Mouse (Mus musculus) CH12.LX (cell line): ENCODE measurements at regions not wholly inside any gene's neighbourhood (a gene's known extent, or its start where the extent isn't known, plus 50 kb on each side); places are given as distances from the start of the nearest gene placed in this dataset.

Experiments used
- DNase-seq: peaks from one replicate; pipeline ENCODE4 v3.0.0-alpha.2; 2013; ENCODE audit errors: extremely low read depth
- H3K27ac ChIP-seq: 2 replicates; pipeline ENCODE4 v1.5.1; 2012; ENCODE audit warnings: low read depth, mild to moderate bottlenecking, control low read depth, moderate library complexity; ENCODE audit not compliant: insufficient read depth
- H3K27me3 ChIP-seq: replicated peaks from 2 replicates; pipeline ENCODE3; 2012; ENCODE audit warnings: inconsistent platforms
- H3K36me3 ChIP-seq, 2 experiments: replicated peaks in 1 of 2; 2 replicates each; pipeline versions ENCODE3 to v1.6.1; 2012; ENCODE audit warnings: inconsistent platforms in 1 of 2, low read length in 1 of 2, mild to moderate bottlenecking in 1 of 2, mixed read lengths in 1 of 2, moderate library complexity in 1 of 2; ENCODE audit not compliant: control insufficient read depth in 1 of 2, insufficient read depth in 1 of 2
- H3K4me1 ChIP-seq, 2 experiments: 2 replicates each; pipeline ENCODE4 v1.6.1; 2012; ENCODE audit warnings: inconsistent platforms in 1 of 2, moderate library complexity in 1 of 2; ENCODE audit not compliant: insufficient read depth in 2 of 2, control insufficient read depth in 1 of 2
- H3K4me2 ChIP-seq: 2 replicates; pipeline ENCODE4 v1.6.1; 2012; ENCODE audit warnings: low read depth, mild to moderate bottlenecking, control low read depth; ENCODE audit not compliant: poor library complexity, insufficient read depth, severe bottlenecking
- H3K4me3 ChIP-seq, 3 experiments: fragments of 150-350 bp in 1 of 3; sonication (generic) in 1 of 3; replicated peaks in 1 of 3; 2 replicates each; pipeline versions ENCODE3 to v1.5.1; 2011 to 2012; ENCODE audit warnings: low read depth in 2 of 3, low read length in 2 of 3, mild to moderate bottlenecking in 2 of 3, moderate library complexity in 2 of 3, control low read depth in 1 of 3, improper control_type of control experiment in 1 of 3, inconsistent platforms in 1 of 3, mixed read lengths in 1 of 3; ENCODE audit not compliant: poor library complexity in 1 of 3
- H3K79me2 ChIP-seq: replicated peaks from 2 replicates; pipeline ENCODE4 v1.6.1; 2012; ENCODE audit warnings: mild to moderate bottlenecking, moderate library complexity; ENCODE audit not compliant: control insufficient read depth, poor library complexity, insufficient read depth, severe bottlenecking; ENCODE audit errors: extremely low read depth
- H3K9ac ChIP-seq: 2 replicates; pipeline ENCODE4 v1.6.1; 2012; ENCODE audit warnings: low read depth, mild to moderate bottlenecking, control low read depth, moderate library complexity; ENCODE audit not compliant: insufficient read depth
- H3K9me3 ChIP-seq: replicated peaks from 2 replicates; pipeline ENCODE3; 2012; ENCODE audit warnings: low read length, inconsistent platforms, mixed read lengths
- BHLHE40 ChIP-seq: IDR thresholded peaks from 2 replicates; pipeline ENCODE4 v1.6.1; 2011; ENCODE audit warnings: mild to moderate bottlenecking, low read depth, low read length, improper control_type of control experiment
- IRF4 ChIP-seq: IDR thresholded peaks from 2 replicates; pipeline ENCODE4 v1.6.1; 2014; ENCODE audit warnings: low read depth, mild to moderate bottlenecking, inconsistent platforms, low read length, improper control_type of control experiment
- JUND ChIP-seq: conservative IDR thresholded peaks from 2 replicates; pipeline ENCODE4 v1.6.1; 2011; ENCODE audit warnings: low read depth, low read length, improper control_type of control experiment
- MAX ChIP-seq: IDR thresholded peaks from 2 replicates; pipeline ENCODE4 v1.6.1; 2011; ENCODE audit warnings: low read length, improper control_type of control experiment
- MXI1 ChIP-seq: IDR thresholded peaks from 2 replicates; pipeline ENCODE4 v1.6.1; 2011; ENCODE audit warnings: mild to moderate bottlenecking, low read depth, low read length, improper control_type of control experiment
- MYC ChIP-seq: IDR thresholded peaks from 2 replicates; pipeline ENCODE4 v1.6.1; 2011; ENCODE audit warnings: low read depth, mild to moderate bottlenecking, improper control_type of control experiment, low read length
- NRF1 ChIP-seq: IDR thresholded peaks from 2 replicates; pipeline ENCODE4 v1.6.1; 2014; ENCODE audit warnings: low read depth, mild to moderate bottlenecking, inconsistent platforms, low read length, improper control_type of control experiment, moderate library complexity
- POLR2A ChIP-seq: IDR thresholded peaks from 2 replicates; pipeline ENCODE4 v1.6.1; 2011; ENCODE audit warnings: low read depth, mild to moderate bottlenecking, improper control_type of control experiment, low read length
- RAD21 ChIP-seq: IDR thresholded peaks from 2 replicates; pipeline ENCODE4 v1.6.1; 2011; ENCODE audit warnings: low read depth, mild to moderate bottlenecking, low read length, improper control_type of control experiment, moderate library complexity
- RCOR1 ChIP-seq: conservative IDR thresholded peaks from 2 replicates; pipeline ENCODE4 v1.6.1; 2012; ENCODE audit warnings: low read depth, mild to moderate bottlenecking, inconsistent platforms, low read length, improper control_type of control experiment
- SMC3 ChIP-seq: IDR thresholded peaks from 2 replicates; pipeline ENCODE4 v1.6.1; 2011; ENCODE audit warnings: low read depth, low read length, improper control_type of control experiment
- TBP ChIP-seq: conservative IDR thresholded peaks from 2 replicates; pipeline ENCODE4 v1.6.1; 2011; ENCODE audit warnings: low read depth, low read length, improper control_type of control experiment
- UBTF ChIP-seq: IDR thresholded peaks from 2 replicates; pipeline ENCODE4 v1.6.1; 2012; ENCODE audit warnings: low read depth, mild to moderate bottlenecking, inconsistent platforms, low read length, improper control_type of control experiment, moderate library complexity
- ZC3H11A ChIP-seq: IDR thresholded peaks from 2 replicates; pipeline ENCODE4 v1.6.1; 2012; ENCODE audit warnings: low read depth, mild to moderate bottlenecking, inconsistent platforms, low read length, improper control_type of control experiment
- ZMIZ1 ChIP-seq: IDR thresholded peaks from 2 replicates; pipeline ENCODE4 v1.6.1; 2012; ENCODE audit warnings: low read depth, mild to moderate bottlenecking, inconsistent platforms, low read length, improper control_type of control experiment
- ZNF384 ChIP-seq: IDR thresholded peaks from 2 replicates; pipeline ENCODE4 v1.6.1; 2012; ENCODE audit warnings: low read depth, low read length, improper control_type of control experiment, inconsistent platforms
- dilution Hi-C: fragments of 300-500 bp; cut with MboI; formaldehyde crosslinking; loops from 2 replicates; pipeline ENCODE4 v1.14.3; 2020; ENCODE audit warnings: low sequenced_read_pairs; ENCODE audit not compliant: extremely low pct_unique_long_range_greater_than_20kb, extremely low pct_ligation_motif_present
- in situ Hi-C: fragments of 300-500 bp; cut with MboI; formaldehyde crosslinking; loops from 3 replicates; pipeline ENCODE4 v1.14.3; 2019; ENCODE audit warnings: low sequenced_read_pairs, low pct_ligation_motif_present, low pct_unique_long_range_greater_than_20kb, mixed read lengths

- peaks cover 21 to 41% of the 10 kb centered on the region in 2 experiments for H3K4me1 ChIP-seq
- H3K4me2 ChIP-seq: no peak overlapping the region
- H3K4me3 ChIP-seq: no peak overlapping the region
- dilution Hi-C loops: no loop called here
- H3K27ac ChIP-seq: no peak overlapping the region
- no peak for TF ChIP-seq POLR2A
- no peak for TF ChIP-seq MAX
- TF ChIP-seq IRF4: no peak
- no peak for TF ChIP-seq ZNF384
- no peak for TF ChIP-seq ZMIZ1
- no peak for TF ChIP-seq BHLHE40
- TF ChIP-seq RAD21: no peak
- TF ChIP-seq UBTF: no peak
- H3K79me2 ChIP-seq: no peaks in the 10 kb centered on the region
- H3K27me3 ChIP-seq: no peaks in the 10 kb centered on the region
- H3K36me3 ChIP-seq: no peaks in the 10 kb centered on the region
- H3K9ac ChIP-seq: no peak overlapping the region
- in situ Hi-C loops: no loop called here
- H3K9me3 ChIP-seq: no peaks in the 10 kb centered on the region
- no peak for DNase-seq
These were observed 63.1 kb upstream of the Wnt7b start for GRCm38 (mm10) chr15:85645396-85645795.

GRCm38 (mm10) chr15:85645971-85646638 lies 63.8 kb upstream of the Wnt7b start:
- no peaks in the 10 kb centered on the region for H3K9me3 ChIP-seq
- DNase-seq: no peak
- peaks cover 21 to 41% of the 10 kb centered on the region in 2 experiments for H3K4me1 ChIP-seq
- no peaks in the 10 kb centered on the region for H3K27me3 ChIP-seq
- dilution Hi-C loops: no loop called here
- no peaks in the 10 kb centered on the region for H3K79me2 ChIP-seq
- no peak overlapping the region for H3K4me2 ChIP-seq
- in situ Hi-C loops: no loop called here
- no peaks in the 10 kb centered on the region for H3K36me3 ChIP-seq
- no peak for TF ChIP-seq MYC
- no peak for TF ChIP-seq TBP
- TF ChIP-seq UBTF: no peak
- no peak for TF ChIP-seq NRF1
- no peak for TF ChIP-seq ZC3H11A
- TF ChIP-seq RAD21: no peak
- no peak for TF ChIP-seq SMC3
- no peak for TF ChIP-seq ZMIZ1
- TF ChIP-seq RCOR1: no peak
- TF ChIP-seq MXI1: no peak
- no peak for TF ChIP-seq JUND
- H3K9ac ChIP-seq: no peak overlapping the region
- H3K27ac ChIP-seq: no peak overlapping the region
- H3K4me3 ChIP-seq: no peak overlapping the region
